Mouse (Mus musculus): ENCODE measurements around the gene B3gnt9. TPM values are rescaled to one million over a fixed set of nuclear protein-coding genes. Genes with fewer than 3 reads are reported as not detected.
A peak's percentile ranks its signal among the peaks of the same experiment; 100 is the strongest.

The B3gnt9 gene
- polyA plus RNA-seq, 1 experiment, result 6.2 TPM

GRCm38 (mm10) chr8:105283074-105283473, 28.1 kb upstream of the B3gnt9 start:
- Histone ChIP-seq H3K79me2 (ENCODE audit: control insufficient read depth, insufficient read depth) (peaks cover 18% of the 10 kb centered on the region), H3K4me2 (ENCODE audit: low read depth) (no peak overlapping the region), H3K27me3 (ENCODE audit: control insufficient read depth, insufficient read depth, insufficient read length) (no peaks in the 10 kb centered on the region), H3K4me3 (no peak overlapping the region), H3K36me3 (ENCODE audit: control insufficient read depth, insufficient read depth) (peaks cover 4% of the 10 kb centered on the region), H3ac (ENCODE audit: control insufficient read depth, insufficient read length) (no peak overlapping the region)
- peak; percentile 81 for TF ChIP-seq POLR2AphosphoS2 (IDR thresholded peaks at IDR 0.05; ENCODE audit: insufficient read length, low read depth)
- TF ChIP-seq E2F4 (IDR thresholded peaks at IDR 0.05; ENCODE audit: insufficient read depth), result no peak

GRCm38 (mm10) chr8:105282239-105282638, 27.3 kb upstream of the B3gnt9 start:
- H3K27me3 ChIP-seq (ENCODE audit: control insufficient read depth, insufficient read depth, insufficient read length), result no peaks in the 10 kb centered on the region
- peaks cover 4% of the 10 kb centered on the region for H3K36me3 ChIP-seq (ENCODE audit: control insufficient read depth, insufficient read depth)
- H3K4me2 ChIP-seq (ENCODE audit: low read depth), result no peak overlapping the region
- TF ChIP-seq MYOG (IDR thresholded peaks at IDR 0.05; ENCODE audit: control insufficient read depth in 1 of 3, insufficient read depth in 1 of 3, insufficient read length in 2 of 3, low read depth in 2 of 3), result no peak
- no peak overlapping the region for H3K4me3 ChIP-seq
- H3ac ChIP-seq (ENCODE audit: control insufficient read depth, insufficient read length), result no peak overlapping the region
- peaks cover 10% of the 10 kb centered on the region for H3K79me2 ChIP-seq (ENCODE audit: control insufficient read depth, insufficient read depth)

GRCm38 (mm10) chr8:105281821-105282220, 26.9 kb upstream of the B3gnt9 start:
- no peak overlapping the region for H3K4me3 ChIP-seq
- H3K27me3 ChIP-seq (ENCODE audit: control insufficient read depth, insufficient read depth, insufficient read length), result no peaks in the 10 kb centered on the region
- TF ChIP-seq POLR2AphosphoS2 (IDR thresholded peaks at IDR 0.05; ENCODE audit: insufficient read length, low read depth) (peak; percentile 19), REST (IDR thresholded peaks at IDR 0.05; ENCODE audit: insufficient read depth, insufficient read length) (no peak), SRF (IDR thresholded peaks at IDR 0.05; ENCODE audit: control insufficient read depth, insufficient read length, low read depth) (no peak)
- H3K4me2 ChIP-seq (ENCODE audit: low read depth), result no peak overlapping the region
- no peak overlapping the region for H3ac ChIP-seq (ENCODE audit: control insufficient read depth, insufficient read length)
- peaks cover 9% of the 10 kb centered on the region for H3K79me2 ChIP-seq (ENCODE audit: control insufficient read depth, insufficient read depth)
- H3K36me3 ChIP-seq (ENCODE audit: control insufficient read depth, insufficient read depth), result peaks cover 4% of the 10 kb centered on the region

GRCm38 (mm10) chr8:105280567-105280966, 25.6 kb upstream of the B3gnt9 start:
- Histone ChIP-seq H3K36me3 (ENCODE audit: control insufficient read depth, insufficient read depth) (peaks cover 4% of the 10 kb centered on the region), H3ac (ENCODE audit: control insufficient read depth, insufficient read length) (no peak overlapping the region), H3K27me3 (ENCODE audit: control insufficient read depth, insufficient read depth, insufficient read length) (no peaks in the 10 kb centered on the region), H3K79me2 (ENCODE audit: control insufficient read depth, insufficient read depth) (no peaks in the 10 kb centered on the region), H3K4me3 (no peak overlapping the region), H3K4me2 (ENCODE audit: low read depth) (peak overlapping the region; percentile 18)
- TF ChIP-seq MYOD1 (IDR thresholded peaks at IDR 0.05; ENCODE audit: control insufficient read depth in 1 of 3, insufficient read length in 2 of 3, low read depth in 2 of 3) (peak in 2 of 3 experiments; percentile 78), MYOG (IDR thresholded peaks at IDR 0.05; ENCODE audit: control insufficient read depth in 1 of 3, insufficient read depth in 1 of 3, insufficient read length in 2 of 3, low read depth in 2 of 3) (peak; percentile 4 to 91 (median 72)), CEBPB (IDR thresholded peaks at IDR 0.05; ENCODE audit: insufficient read depth, poor library complexity, severe bottlenecking) (no peak), TCF12 (IDR thresholded peaks at IDR 0.05; ENCODE audit: insufficient read depth, poor library complexity, severe bottlenecking) (peak; percentile 37)

- Histone ChIP-seq H3K4me3 (no peak overlapping the region), H3K36me3 (ENCODE audit: control insufficient read depth, insufficient read depth) (peaks cover 4% of the 10 kb centered on the region), H3K79me2 (ENCODE audit: control insufficient read depth, insufficient read depth) (no peaks in the 10 kb centered on the region), H3K4me2 (ENCODE audit: low read depth) (no peak overlapping the region), H3K27me3 (ENCODE audit: control insufficient read depth, insufficient read depth, insufficient read length) (no peaks in the 10 kb centered on the region), H3ac (ENCODE audit: control insufficient read depth, insufficient read length) (no peak overlapping the region)
- TF ChIP-seq POLR2AphosphoS2 (IDR thresholded peaks at IDR 0.05; ENCODE audit: insufficient read length, low read depth) (no peak), MYOG (IDR thresholded peaks at IDR 0.05; ENCODE audit: control insufficient read depth in 1 of 3, insufficient read depth in 1 of 3, insufficient read length in 2 of 3, low read depth in 2 of 3) (no peak), E2F4 (IDR thresholded peaks at IDR 0.05; ENCODE audit: insufficient read depth) (no peak), TCF3 (IDR thresholded peaks at IDR 0.05; ENCODE audit: insufficient read length, low read depth) (no peak), REST (IDR thresholded peaks at IDR 0.05; ENCODE audit: insufficient read depth, insufficient read length) (no peak), MAX (IDR thresholded peaks at IDR 0.05; ENCODE audit: low read depth) (no peak), POLR2A (IDR thresholded peaks at IDR 0.05; ENCODE audit: insufficient read length, low read depth) (no peak), USF1 (IDR thresholded peaks at IDR 0.05; ENCODE audit: low read depth) (no peak), SRF (IDR thresholded peaks at IDR 0.05; ENCODE audit: control insufficient read depth, insufficient read length, low read depth) (no peak), TCF12 (IDR thresholded peaks at IDR 0.05; ENCODE audit: insufficient read depth, poor library complexity, severe bottlenecking) (no peak), CEBPB (IDR thresholded peaks at IDR 0.05; ENCODE audit: insufficient read depth, poor library complexity, severe bottlenecking) (no peak), MYOD1 (IDR thresholded peaks at IDR 0.05; ENCODE audit: control insufficient read depth in 1 of 3, insufficient read length in 2 of 3, low read depth in 2 of 3) (no peak)
Measured at GRCm38 (mm10) chr8:105278911-105279334, 24.0 kb upstream of the B3gnt9 start.

Measured in myocyte (in vitro differentiated cells).